Mouse (Mus musculus) adrenal gland, postnatal 4 days (tissue): ENCODE data around the gene Slc16a6. TPM values are rescaled to one million over a fixed set of nuclear protein-coding genes. Genes with fewer than 3 reads are reported as not detected.

Experiments used
- DNase-seq, 2 experiments: peaks; one replicate each; pipeline ENCODE4 v3.0.0; 2021 to 2022; ENCODE audit warnings: low spot score in 2 of 2, mixed read lengths in 2 of 2
- microRNA-seq: library from miRNA; unstranded; fragments of <30 nt; microRNA quantifications from one replicate; pipeline ENCODE4 v1.2.0, GENCODE M21; 2021
- total RNA-seq, 2 experiments: library from RNA; stranded (reverse); gene quantifications; 2 replicates each; pipeline ENCODE4 v1.2.3; 2021

Gene Slc16a6
- total RNA-seq, 2 experiments from 2014 or later, result 5.7 to 9.0 TPM

DNA sequence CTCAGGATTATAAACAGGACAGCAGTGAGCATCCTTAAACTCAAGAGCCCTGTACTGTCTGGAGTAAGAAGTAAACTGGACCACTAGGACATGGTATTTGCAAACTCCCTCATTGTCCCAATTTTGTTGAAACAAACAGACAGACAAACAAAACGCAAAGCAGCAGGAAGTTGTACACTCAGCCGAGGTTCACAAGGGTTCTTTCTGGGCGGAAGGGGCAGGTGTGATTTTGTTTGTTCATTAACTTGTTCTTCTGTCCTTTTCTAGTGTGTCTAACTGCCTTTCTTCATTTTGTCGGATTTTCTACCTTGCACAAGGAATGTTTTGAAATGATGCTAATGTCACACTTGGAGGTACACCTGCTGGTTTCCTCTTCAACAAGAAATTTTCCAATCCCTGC is 53.9 kb downstream of the Slc16a6 start:
- DNase-seq, result no peak

DNA sequence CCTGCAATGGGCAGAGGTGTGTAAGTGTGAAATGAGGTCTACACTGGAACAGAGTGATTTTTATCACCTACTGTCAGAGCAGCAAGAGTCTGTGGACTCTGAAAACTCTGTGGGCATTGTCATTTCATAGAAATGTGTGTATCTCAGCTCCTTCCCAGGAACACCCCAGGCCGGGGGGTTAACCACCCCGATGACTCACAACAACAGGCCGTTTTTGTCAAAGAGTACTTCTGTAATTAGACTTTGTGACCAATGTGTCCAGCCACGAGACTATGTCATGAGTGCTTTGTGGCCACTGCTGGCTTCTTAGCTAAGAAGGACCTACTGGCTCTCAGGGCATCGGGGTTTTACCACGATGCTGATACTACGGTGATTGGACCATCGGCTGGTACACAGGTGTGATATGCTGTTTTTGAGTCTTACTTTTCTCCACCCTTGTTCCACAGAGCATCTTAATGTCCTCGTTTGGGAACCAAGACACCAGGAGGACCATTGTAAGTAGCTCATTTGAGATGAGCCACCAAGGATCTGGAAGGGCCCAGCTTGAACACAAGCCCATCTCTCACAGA is 55.8 kb downstream of the Slc16a6 start:
- DNase-seq, result no peak

DNA sequence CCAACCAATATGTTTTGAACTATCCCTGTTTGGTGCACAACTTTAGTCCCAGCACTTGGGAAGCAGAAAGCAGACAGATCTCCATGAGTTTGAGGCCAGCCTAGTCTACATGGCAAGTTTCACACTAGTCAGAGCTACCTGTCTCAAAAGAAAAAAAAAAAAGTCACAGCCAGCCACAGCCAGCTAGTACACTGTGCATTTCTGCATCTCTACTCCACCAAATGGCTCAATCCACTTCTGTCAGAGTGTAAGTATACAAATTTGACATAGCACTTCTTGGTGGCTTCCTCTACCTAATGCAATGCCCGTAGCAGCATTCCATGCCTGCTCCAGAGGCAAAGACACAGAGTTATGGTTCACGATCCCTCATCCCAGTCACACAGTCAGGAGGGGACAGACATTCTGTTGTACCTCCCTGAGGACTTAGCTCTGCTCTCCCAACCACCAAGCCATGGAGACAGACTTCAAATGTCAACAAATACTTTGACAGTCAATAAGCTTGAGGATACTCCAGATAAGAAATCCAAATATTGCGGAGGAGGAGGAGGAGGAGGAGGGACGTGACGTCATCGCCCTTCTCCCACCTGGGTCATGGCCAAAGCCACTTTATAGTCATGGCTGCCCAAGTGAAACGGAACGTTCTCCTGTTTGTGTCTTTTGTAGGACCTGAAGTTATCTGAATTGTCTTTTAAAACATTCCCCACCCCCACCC is 56.5 kb downstream of the Slc16a6 start:
- DNase-seq, result no peak

DNA sequence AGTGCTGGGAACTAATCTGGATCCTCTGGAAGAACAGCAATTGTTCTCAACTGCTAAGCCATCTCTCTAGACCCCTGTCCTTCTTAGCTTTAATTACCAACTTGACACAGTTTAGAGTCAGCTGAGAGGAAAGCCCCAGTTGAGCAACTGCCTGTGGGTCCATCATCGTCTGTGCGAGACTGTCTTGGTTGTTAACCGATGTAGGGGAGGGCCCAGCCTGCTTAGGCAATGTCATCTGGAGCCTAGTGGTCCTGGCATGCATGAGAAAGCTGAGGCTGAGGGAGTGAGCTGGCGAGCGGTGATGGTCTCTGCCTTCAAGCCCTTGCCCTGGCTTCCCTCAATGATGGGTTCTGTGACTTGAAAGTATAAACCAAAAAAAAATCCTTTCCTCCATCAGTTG is 58.6 kb downstream of the Slc16a6 start:
- no peak for DNase-seq

DNA sequence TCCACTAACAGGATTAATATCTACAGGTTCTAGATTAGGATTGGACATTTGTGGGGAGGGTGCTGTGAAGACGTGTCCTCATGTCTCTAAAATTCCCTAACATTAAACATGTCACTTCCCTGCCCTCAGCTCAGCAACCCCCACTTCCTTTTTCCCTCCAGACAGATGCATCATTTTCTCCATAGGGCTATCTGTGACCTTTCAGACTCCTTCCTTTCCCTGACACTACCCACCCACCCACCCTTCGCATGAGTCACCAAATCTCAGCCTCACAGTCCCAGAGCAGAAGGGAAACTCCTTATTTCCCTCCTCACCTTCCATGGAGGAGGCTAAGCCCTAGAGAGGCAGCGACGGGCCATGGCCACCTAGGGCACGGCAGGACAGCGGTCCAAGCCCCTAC is 59.8 kb downstream of the Slc16a6 start, which contains the start of gene 9930022D16Rik:
Gene 9930022D16Rik, plus strand, starts transcription at position 301 of the 400 bp plus-strand sequence.
- DNase-seq, result no peak

DNA sequence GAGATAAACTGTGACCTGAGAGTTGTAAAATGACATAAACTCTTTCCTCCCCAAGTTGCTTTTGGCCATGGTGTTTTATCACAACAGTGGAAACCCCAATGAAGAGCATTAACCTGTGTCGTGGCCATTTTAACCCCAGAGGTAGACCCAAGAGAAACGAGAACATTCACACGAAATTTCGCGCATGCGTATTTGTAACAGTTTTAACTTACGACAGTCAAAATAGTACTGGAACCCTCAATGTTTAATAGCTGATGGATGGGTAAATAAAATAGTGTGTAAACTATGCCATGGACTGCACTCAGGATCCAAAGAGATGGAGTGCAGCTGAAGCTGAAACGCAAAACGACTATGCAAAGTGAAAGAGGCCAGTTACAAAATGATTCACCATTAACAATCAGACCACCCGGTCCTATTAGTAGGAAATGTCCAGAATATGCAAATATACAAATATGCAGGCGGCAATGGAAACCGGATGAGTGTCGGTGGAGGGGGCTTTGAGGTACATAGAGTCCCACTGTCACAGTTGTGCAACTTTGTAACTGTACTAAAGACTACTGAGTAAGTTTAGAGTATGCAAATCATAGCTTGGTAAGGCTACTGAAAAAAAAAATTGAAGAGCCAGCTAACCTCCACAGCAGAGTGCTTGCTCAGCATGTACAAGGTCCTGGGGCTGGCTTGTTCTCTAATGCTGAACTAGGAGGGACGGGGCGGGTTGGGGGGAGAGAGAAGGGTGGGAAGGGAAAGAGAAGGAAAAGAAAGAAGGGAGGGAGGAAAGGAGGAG is 63.0 kb downstream of the Slc16a6 start:
- no peak for DNase-seq

DNA sequence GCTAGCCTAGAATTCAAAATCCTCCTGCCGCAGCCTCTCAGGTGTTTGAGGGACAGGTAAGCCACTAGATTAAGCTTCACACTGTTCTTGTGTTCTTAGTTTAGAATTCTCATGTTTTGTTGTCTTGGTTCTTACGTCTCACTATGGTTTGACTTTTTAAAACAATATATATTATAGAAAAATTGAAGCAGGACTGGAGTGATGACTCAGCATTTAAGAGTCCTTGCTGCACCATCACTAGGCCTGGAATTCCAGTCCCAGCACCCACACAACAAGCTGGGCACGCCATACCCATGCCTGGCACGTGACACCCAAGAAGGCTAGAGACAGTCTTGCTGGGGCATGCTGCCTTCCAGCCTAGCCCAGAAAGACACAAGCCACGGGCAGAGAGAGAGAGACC is 67.0 kb downstream of the Slc16a6 start:
- no peak for DNase-seq

Small RNA genes within 50 kb of the gene (microRNA-seq; reads per million reads assigned to microRNA genes)
- not detected for gene Gm25540

Other genes starting within 250 kb of the Slc16a6 start
- 10 to 100 TPM; 10.8 to 11.3 TPM for gene Rgs9, start 175.5 kb downstream of the Slc16a6 start, total RNA-seq
- gene Gna13, start 110.8 kb downstream of the Slc16a6 start, total RNA-seq, result 10 to 100 TPM; 75.1 to 78.2 TPM
- not detected for gene 9930022D16Rik, start 59.7 kb downstream of the Slc16a6 start, total RNA-seq
- 10 to 100 TPM; 55.7 to 61.1 TPM for gene Amz2, start 47.7 kb downstream of the Slc16a6 start, total RNA-seq
- gene Arsg, start 224 bp downstream of the Slc16a6 start, total RNA-seq, result 10 to 100 TPM; 10.4 to 14.5 TPM
- gene Wipi1, start 138.4 kb upstream of the Slc16a6 start, total RNA-seq, result 10 to 100 TPM; 51.9 to 53.1 TPM
- 100 to 1,000 TPM; 428 to 430 TPM for gene Prkar1a, start 175.8 kb upstream of the Slc16a6 start, total RNA-seq
- 10 to 100 TPM; 11.8 to 15.7 TPM for gene Fam20a, start 248.7 kb upstream of the Slc16a6 start, total RNA-seq